Mouse (Mus musculus): ENCODE data around the gene Trap1a.

- TF ChIP-seq ZNF384 (IDR thresholded peaks at IDR 0.05; ENCODE audit: low read depth, low read length) (no peak), MAFK (IDR thresholded peaks at IDR 0.05; ENCODE audit: insufficient read depth, low read depth, low read length) (no peak), ZC3H11A (IDR thresholded peaks at IDR 0.05; ENCODE audit: borderline replicate concordance, low read depth, low read length) (no peak), CHD2 (IDR thresholded peaks at IDR 0.05; ENCODE audit: low read depth, low read length) (peak; percentile 88)
Measured at GRCm38 (mm10) chrX:139333263-139333994, at the start of gene Trap1a.
